Mouse (Mus musculus) spleen, adult 18-20 months (tissue): ENCODE data around the gene Magi2.

ENCODE experiments used
- DNase-seq, 2 experiments: peaks; one replicate each; pipeline ENCODE4 v3.0.0; 2022; ENCODE audit warnings: mixed read lengths in 2 of 2

The Magi2 gene

GRCm38 (mm10) chr5:20614891-20615290 is 1388.1 kb downstream of the Magi2 start:
- no peak for DNase-seq

- DNase-seq = no peak
Measured at GRCm38 (mm10) chr5:20620596-20621511, 1394.0 kb downstream of the Magi2 start.

GRCm38 (mm10) chr5:20622417-20622816 is 1395.6 kb downstream of the Magi2 start:
- no peak for DNase-seq

GRCm38 (mm10) chr5:20622837-20623573 is 1396.2 kb downstream of the Magi2 start:
- DNase-seq = no peak

GRCm38 (mm10) chr5:20625117-20625516 is 1398.3 kb downstream of the Magi2 start:
- no peak for DNase-seq

- no peak for DNase-seq
Measured at GRCm38 (mm10) chr5:20628954-20629601, 1402.2 kb downstream of the Magi2 start.

GRCm38 (mm10) chr5:20634046-20634769 is 1407.4 kb downstream of the Magi2 start:
- no peak for DNase-seq

GRCm38 (mm10) chr5:20634822-20635221 is 1408.0 kb downstream of the Magi2 start:
- DNase-seq = no peak

- DNase-seq = no peak
Measured at GRCm38 (mm10) chr5:20637300-20637989, 1410.6 kb downstream of the Magi2 start.

- DNase-seq = no peak
Measured at GRCm38 (mm10) chr5:20642196-20642595, 1415.4 kb downstream of the Magi2 start.

GRCm38 (mm10) chr5:20643741-20644140 is 1416.9 kb downstream of the Magi2 start:
- no peak for DNase-seq

- DNase-seq = no peak
Measured at GRCm38 (mm10) chr5:20646947-20647346, 1420.1 kb downstream of the Magi2 start.

- no peak for DNase-seq
Measured at GRCm38 (mm10) chr5:20653425-20654185, 1426.8 kb downstream of the Magi2 start.

GRCm38 (mm10) chr5:20654766-20655472 is 1428.1 kb downstream of the Magi2 start:
- DNase-seq = peak in 1 of 2 experiments; percentile 17

- DNase-seq = no peak
Measured at GRCm38 (mm10) chr5:20657056-20657455, 1430.2 kb downstream of the Magi2 start.

- no peak for DNase-seq
Measured at GRCm38 (mm10) chr5:20667601-20668000, 1440.8 kb downstream of the Magi2 start.

GRCm38 (mm10) chr5:20668736-20669355 is 1442.0 kb downstream of the Magi2 start:
- no peak for DNase-seq

GRCm38 (mm10) chr5:20669456-20669855 is 1442.6 kb downstream of the Magi2 start:
- no peak for DNase-seq

GRCm38 (mm10) chr5:20671826-20672225 is 1445.0 kb downstream of the Magi2 start:
- DNase-seq = no peak

GRCm38 (mm10) chr5:20674523-20674922 is 1447.7 kb downstream of the Magi2 start:
- DNase-seq = no peak
